Mouse (Mus musculus) heart, postnatal 0 days (tissue): ENCODE data around the gene Plekha6.

Experiments
- CTCF ChIP-seq: IDR thresholded peaks from 2 replicates; pipeline ENCODE4 v1.5.1; 2016; ENCODE audit warnings: antibody characterized with exemption, control low read depth, low read depth
- EP300 ChIP-seq: IDR thresholded peaks from 2 replicates; pipeline ENCODE4 v1.6.1; 2016; ENCODE audit warnings: antibody characterized with exemption, low read depth

GRCm38 (mm10) chr1:133182016-133182705, 18.2 kb downstream of the Plekha6 start:
- TF ChIP-seq CTCF (no peak), EP300 (no peak)
